Mouse (Mus musculus): Measurements from ENCODE around the gene Zfp385b. TPM values are rescaled to one million over a fixed set of nuclear protein-coding genes. Genes with fewer than 3 reads are reported as not detected.

Zfp385b gene
- polyA plus RNA-seq, 1 experiment from 2014 or later, result 3.1 TPM

- Histone ChIP-seq H3K27me3 (peaks cover 15% of the 10 kb centered on the region; the same call in 1 of the 2 replicates), H3K4me3 (replicated peaks) (no peak overlapping the region), H3K36me3 (no peaks in the 10 kb centered on the region), H3K4me2 (peak overlapping the region; percentile 25), H3K9me3 (replicated peaks) (no peaks in the 10 kb centered on the region), H3K9ac (no peak overlapping the region), H3K27ac (no peak overlapping the region), H3K4me1 (replicated peaks) (no peaks in the 10 kb centered on the region)
- no peak for DNase-seq
- 15% methylated on average over 13 of the region's 13 CpGs for WGBS (ENCODE audit: insufficient replicate concordance)
- ATAC-seq (ENCODE audit: low read depth), result no peak
These were observed 417.1 kb downstream of the Zfp385b start for GRCm38 (mm10) chr2:77402329-77402728.

GRCm38 (mm10) chr2:77401438-77402235 is 417.8 kb downstream of the Zfp385b start:
- Histone ChIP-seq H3K27me3 (peaks cover 15% of the 10 kb centered on the region; the same call in 1 of the 2 replicates), H3K4me2 (peak overlapping the region; percentile 25), H3K27ac (no peak overlapping the region), H3K36me3 (no peaks in the 10 kb centered on the region), H3K9me3 (replicated peaks) (no peaks in the 10 kb centered on the region), H3K4me3 (replicated peaks) (no peak overlapping the region), H3K9ac (no peak overlapping the region), H3K4me1 (replicated peaks) (no peaks in the 10 kb centered on the region)
- ATAC-seq (ENCODE audit: low read depth) (no peak), DNase-seq (no peak)
- WGBS (ENCODE audit: insufficient replicate concordance), result 11% methylated on average over 13 of the region's 13 CpGs

- H3K4me2 ChIP-seq, result no peak overlapping the region
- H3K27ac ChIP-seq, result no peak overlapping the region
- H3K27me3 ChIP-seq, result no peaks in the 10 kb centered on the region
- H3K36me3 ChIP-seq, result no peaks in the 10 kb centered on the region
- ATAC-seq (ENCODE audit: low read depth) (no peak), DNase-seq (no peak)
- no peak overlapping the region for H3K9ac ChIP-seq
- H3K4me3 ChIP-seq (replicated peaks), result no peak overlapping the region
- WGBS (ENCODE audit: insufficient replicate concordance), result 77% methylated on average over 7 of the region's 7 CpGs
- H3K9me3 ChIP-seq (replicated peaks), result no peaks in the 10 kb centered on the region
- no peaks in the 10 kb centered on the region for H3K4me1 ChIP-seq (replicated peaks)
These were observed 425.6 kb downstream of the Zfp385b start for GRCm38 (mm10) chr2:77393881-77394280.

DNA sequence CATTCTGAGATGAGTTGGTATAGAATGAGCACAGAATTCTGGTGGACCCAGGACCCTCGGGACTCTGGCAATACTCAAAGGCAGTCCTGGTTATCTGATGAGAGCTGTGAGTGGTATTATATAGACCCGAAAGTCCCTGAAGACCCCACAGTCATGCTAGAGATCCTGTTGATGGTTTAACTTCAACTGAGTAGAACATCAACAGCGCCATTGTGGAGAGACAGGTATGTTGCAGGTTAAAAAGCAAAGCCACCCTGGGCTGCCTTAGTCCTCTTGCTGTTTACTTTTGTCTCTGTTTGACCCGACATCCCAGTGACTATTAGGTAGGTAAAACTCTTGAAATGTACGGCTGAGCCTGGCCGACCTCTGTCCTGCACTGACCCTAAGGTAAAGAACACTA is 431.3 kb downstream of the Zfp385b start:
- DNase-seq (no peak), ATAC-seq (ENCODE audit: low read depth) (no peak)
- H3K4me2 ChIP-seq, result no peak overlapping the region
- no peaks in the 10 kb centered on the region for H3K9me3 ChIP-seq (replicated peaks)
- H3K4me3 ChIP-seq (replicated peaks), result no peak overlapping the region
- 54% methylated on average over 6 of the region's 6 CpGs for WGBS (ENCODE audit: insufficient replicate concordance)
- no peak overlapping the region for H3K27ac ChIP-seq
- H3K36me3 ChIP-seq, result no peaks in the 10 kb centered on the region
- H3K9ac ChIP-seq, result no peak overlapping the region
- no peaks in the 10 kb centered on the region for H3K27me3 ChIP-seq
- H3K4me1 ChIP-seq (replicated peaks), result no peaks in the 10 kb centered on the region

DNA sequence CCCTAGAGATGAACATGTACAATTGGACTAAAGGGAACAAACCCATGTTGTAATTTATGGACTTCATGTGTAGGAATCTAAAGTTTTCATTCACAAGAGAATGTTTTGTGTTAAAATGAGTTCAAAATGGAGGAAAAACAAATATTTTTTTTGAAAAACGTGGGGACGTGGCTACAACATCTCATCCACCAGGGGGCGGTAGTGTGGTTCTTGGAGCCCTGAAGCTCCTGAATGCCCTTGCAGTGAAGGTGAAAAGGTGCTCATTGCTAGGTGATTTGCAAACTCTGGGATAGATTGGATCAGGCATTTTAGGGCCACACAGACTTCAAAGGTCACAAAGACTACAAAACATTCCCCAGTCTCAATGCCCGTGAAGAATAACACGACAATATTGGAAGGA is 432.9 kb downstream of the Zfp385b start:
- 27% methylated on average over 5 of the region's 5 CpGs for WGBS (ENCODE audit: insufficient replicate concordance)

GRCm38 (mm10) chr2:77382766-77383165 is 436.7 kb downstream of the Zfp385b start:
- Histone ChIP-seq H3K27ac (no peak overlapping the region), H3K36me3 (no peaks in the 10 kb centered on the region), H3K27me3 (no peaks in the 10 kb centered on the region), H3K4me2 (no peak overlapping the region), H3K4me3 (replicated peaks) (no peak overlapping the region), H3K9ac (no peak overlapping the region), H3K9me3 (replicated peaks) (no peaks in the 10 kb centered on the region), H3K4me1 (replicated peaks) (no peaks in the 10 kb centered on the region)
- WGBS (ENCODE audit: insufficient replicate concordance), result 62% methylated on average over 5 of the region's 5 CpGs
- no peak for DNase-seq
- ATAC-seq (ENCODE audit: low read depth), result no peak

More for the DNA sequence above, 432.9 kb downstream of the Zfp385b start:
- DNase-seq, result peak; percentile 8
- H3K4me2 ChIP-seq, result no peak overlapping the region
- H3K4me3 ChIP-seq (replicated peaks), result no peak overlapping the region
- ATAC-seq (ENCODE audit: low read depth), result no peak
- H3K27ac ChIP-seq, result no peak overlapping the region
- H3K4me1 ChIP-seq (replicated peaks), result no peaks in the 10 kb centered on the region
- H3K9ac ChIP-seq, result no peak overlapping the region
- H3K36me3 ChIP-seq, result no peaks in the 10 kb centered on the region
- H3K9me3 ChIP-seq (replicated peaks), result no peaks in the 10 kb centered on the region
- no peaks in the 10 kb centered on the region for H3K27me3 ChIP-seq

DNA sequence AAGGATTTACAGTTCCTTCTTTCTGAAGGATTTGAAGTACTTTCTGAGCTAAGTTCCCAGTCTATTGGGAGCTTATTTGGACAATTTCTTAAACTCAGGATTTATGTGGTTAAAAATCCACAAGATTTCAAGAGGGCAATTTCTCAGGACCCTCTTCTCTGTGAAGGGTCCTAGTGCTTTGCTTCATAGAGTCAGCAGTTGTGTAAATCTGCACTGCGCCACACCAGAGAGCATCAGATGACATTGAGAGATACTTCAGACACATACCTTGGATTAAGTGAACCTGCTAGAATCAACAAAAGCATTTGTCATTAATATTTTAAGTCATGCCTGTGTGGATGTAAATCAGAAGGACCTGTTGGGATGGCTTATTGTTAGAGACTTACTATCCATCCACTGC is 439.5 kb downstream of the Zfp385b start:
- Histone ChIP-seq H3K27ac (no peak overlapping the region), H3K4me3 (replicated peaks) (no peak overlapping the region), H3K27me3 (no peaks in the 10 kb centered on the region), H3K9me3 (replicated peaks) (no peaks in the 10 kb centered on the region), H3K4me2 (no peak overlapping the region), H3K4me1 (replicated peaks) (no peaks in the 10 kb centered on the region), H3K9ac (no peak overlapping the region), H3K36me3 (no peaks in the 10 kb centered on the region)
- 91% methylated on average over 1 of the region's 1 CpGs for WGBS (ENCODE audit: insufficient replicate concordance)
- ATAC-seq (ENCODE audit: low read depth), result no peak
- DNase-seq, result no peak

- H3K4me3 ChIP-seq (replicated peaks), result no peak overlapping the region
- no peak overlapping the region for H3K27ac ChIP-seq
- no peaks in the 10 kb centered on the region for H3K27me3 ChIP-seq
- no peak for DNase-seq
- no peak overlapping the region for H3K4me2 ChIP-seq
- no peaks in the 10 kb centered on the region for H3K36me3 ChIP-seq
- H3K9ac ChIP-seq, result no peak overlapping the region
- 73% methylated on average over 5 of the region's 5 CpGs for WGBS (ENCODE audit: insufficient replicate concordance)
- no peaks in the 10 kb centered on the region for H3K9me3 ChIP-seq (replicated peaks)
- no peaks in the 10 kb centered on the region for H3K4me1 ChIP-seq (replicated peaks)
- no peak for ATAC-seq (ENCODE audit: low read depth)
These were observed 440.1 kb downstream of the Zfp385b start for GRCm38 (mm10) chr2:77379332-77379731.

- H3K27ac ChIP-seq, result no peak overlapping the region
- no peak for DNase-seq
- H3K9ac ChIP-seq, result no peak overlapping the region
- no peaks in the 10 kb centered on the region for H3K4me1 ChIP-seq (replicated peaks)
- H3K9me3 ChIP-seq (replicated peaks), result no peaks in the 10 kb centered on the region
- H3K27me3 ChIP-seq, result no peaks in the 10 kb centered on the region
- no peaks in the 10 kb centered on the region for H3K36me3 ChIP-seq
- no peak overlapping the region for H3K4me2 ChIP-seq
- WGBS (ENCODE audit: insufficient replicate concordance), result 68% methylated on average over 9 of the region's 9 CpGs
- ATAC-seq (ENCODE audit: low read depth), result no peak
- no peak overlapping the region for H3K4me3 ChIP-seq (replicated peaks)
These were observed 442.6 kb downstream of the Zfp385b start for GRCm38 (mm10) chr2:77376823-77377222.

DNA sequence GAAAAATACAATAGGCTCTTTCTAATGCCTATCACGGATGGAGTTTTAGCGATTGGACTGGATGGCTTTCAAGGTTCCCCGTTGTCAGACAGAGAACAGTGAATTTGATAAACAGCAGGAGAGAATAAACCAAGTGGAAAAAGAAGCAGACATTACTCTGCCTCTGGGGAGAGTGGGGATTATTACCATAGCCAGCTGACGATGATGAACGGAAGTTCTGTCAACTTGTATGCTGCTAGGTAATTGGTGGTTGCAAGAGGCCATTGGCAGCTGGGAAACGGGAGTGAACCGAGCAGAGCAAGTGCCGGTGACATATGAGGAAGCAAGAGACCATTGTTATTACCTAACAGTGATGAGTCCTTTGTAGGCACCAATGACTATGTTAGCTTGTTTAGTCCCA is 444.3 kb downstream of the Zfp385b start:
- H3K9me3 ChIP-seq (replicated peaks), result no peaks in the 10 kb centered on the region
- no peaks in the 10 kb centered on the region for H3K4me1 ChIP-seq (replicated peaks)
- ATAC-seq (ENCODE audit: low read depth) (no peak), DNase-seq (no peak)
- H3K4me2 ChIP-seq, result no peak overlapping the region
- no peak overlapping the region for H3K4me3 ChIP-seq (replicated peaks)
- H3K36me3 ChIP-seq, result no peaks in the 10 kb centered on the region
- WGBS (ENCODE audit: insufficient replicate concordance), result 67% methylated on average over 8 of the region's 8 CpGs
- no peak overlapping the region for H3K9ac ChIP-seq
- no peak overlapping the region for H3K27ac ChIP-seq
- H3K27me3 ChIP-seq, result no peaks in the 10 kb centered on the region

DNA sequence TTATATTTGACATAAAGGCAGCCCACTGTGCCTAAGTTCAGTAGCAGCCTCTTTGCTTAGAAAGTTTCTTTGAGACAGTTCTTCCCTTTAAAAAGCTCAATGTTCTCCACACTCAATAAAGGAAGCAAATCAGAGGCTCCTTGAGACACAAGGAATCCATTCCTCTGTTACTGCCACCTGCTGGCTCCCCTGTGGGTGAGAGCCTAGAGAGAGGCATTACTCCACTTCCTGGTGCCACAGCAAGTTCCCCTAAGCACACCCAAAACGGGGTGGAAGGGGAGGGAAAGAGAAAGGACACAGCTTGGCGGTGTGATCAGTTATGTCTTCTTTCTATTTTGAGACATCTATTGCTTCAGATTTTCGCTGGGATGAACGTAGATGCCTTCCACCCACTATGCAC is 450.3 kb downstream of the Zfp385b start:
- 24% methylated on average over 4 of the region's 4 CpGs for WGBS (ENCODE audit: insufficient replicate concordance)
- Histone ChIP-seq H3K36me3 (no peaks in the 10 kb centered on the region), H3K4me1 (replicated peaks) (no peaks in the 10 kb centered on the region), H3K4me2 (no peak overlapping the region), H3K4me3 (replicated peaks) (no peak overlapping the region), H3K27me3 (no peaks in the 10 kb centered on the region), H3K27ac (no peak overlapping the region), H3K9me3 (replicated peaks) (no peaks in the 10 kb centered on the region), H3K9ac (no peak overlapping the region)
- ATAC-seq (ENCODE audit: low read depth) (no peak), DNase-seq (no peak)
